Mouse (Mus musculus) brain, embryonic 14.5 days (tissue): Measurements from ENCODE around the gene Iqch.

ENCODE experiments used
- CTCF ChIP-seq: fragments of 200-500 bp; IDR thresholded peaks from 2 replicates; pipeline ENCODE4 v1.5.1; 2012; ENCODE audit warnings: inconsistent platforms, mild to moderate bottlenecking, moderate library complexity, borderline replicate concordance; ENCODE audit not compliant: insufficient read depth, insufficient read length; ENCODE audit errors: extremely low read depth
- POLR2A ChIP-seq: fragments of 200-500 bp; IDR thresholded peaks from 2 replicates; pipeline ENCODE4 v1.6.1; 2012; ENCODE audit warnings: mild to moderate bottlenecking, inconsistent platforms, borderline replicate concordance; ENCODE audit not compliant: poor library complexity, insufficient read depth, insufficient read length, severe bottlenecking; ENCODE audit errors: extremely low read depth

GRCm38 (mm10) chr9:63561931-63562330 is 40.4 kb downstream of the Iqch start:
- no peak for TF ChIP-seq CTCF
- TF ChIP-seq POLR2A: no peak
